Mouse (Mus musculus): ENCODE results near the gene Nat10.

The Nat10 gene

DNA sequence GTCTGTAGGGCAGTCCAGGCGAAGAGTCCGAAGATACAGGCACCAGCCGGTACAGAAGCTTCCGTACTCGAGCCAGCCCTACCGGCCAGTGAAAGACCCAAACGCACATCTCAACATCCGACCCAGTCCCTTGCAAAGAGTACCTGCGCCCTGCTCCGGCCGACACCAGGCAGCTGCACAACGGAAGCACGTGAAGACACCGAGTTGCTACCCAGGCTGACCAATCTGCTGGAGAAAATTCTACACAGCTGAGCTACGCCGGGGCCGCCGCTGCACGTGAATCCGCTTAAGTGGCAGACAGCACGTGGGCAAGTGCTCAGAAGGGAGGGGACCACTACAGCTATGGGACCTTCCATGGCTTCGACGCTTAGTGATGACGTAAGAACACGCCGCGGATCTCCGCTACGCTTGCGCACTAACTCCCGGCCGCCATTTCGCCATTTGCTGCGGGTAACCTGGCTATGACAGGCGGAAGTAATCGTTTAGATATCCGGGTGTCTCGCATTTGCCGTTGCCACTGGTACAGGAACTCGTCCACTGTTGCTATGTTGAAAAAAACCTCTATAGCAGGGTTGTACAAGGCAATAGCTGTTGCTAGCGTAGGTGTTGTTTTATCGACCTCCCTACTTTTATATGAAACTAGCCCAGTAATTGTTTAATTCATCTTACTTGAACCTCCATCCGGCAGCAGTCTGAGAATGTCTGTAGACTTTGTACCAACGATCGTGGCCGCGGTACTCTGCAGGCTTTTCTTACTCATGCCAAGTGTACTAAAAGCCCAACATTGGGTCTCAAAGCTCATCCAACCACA is at the start of gene Nat10:
Nat10 (minus strand) TSS at position 365 of the 811 bp plus-strand sequence.
- DNase-seq = peak; percentile 99

DNA sequence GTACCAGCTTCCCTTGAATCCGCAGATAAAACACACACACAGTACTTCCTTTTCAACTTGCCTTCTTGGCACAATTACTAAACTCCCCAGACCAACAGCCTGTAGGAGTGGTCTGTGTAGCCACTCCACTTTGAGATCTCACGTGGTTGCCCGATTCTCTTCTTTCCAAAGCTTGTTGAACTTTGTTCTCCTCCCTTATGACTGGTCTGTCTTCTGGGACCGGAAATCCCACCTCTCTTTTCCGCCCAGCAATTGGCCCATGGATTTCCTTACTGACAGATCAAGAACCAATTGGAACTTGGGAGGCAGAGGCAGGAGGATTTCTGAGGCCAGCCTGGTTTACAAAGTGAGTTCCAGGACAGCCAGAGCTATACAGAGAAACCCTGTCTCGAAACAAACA is 49.3 kb upstream of the Nat10 start:
- no peak for DNase-seq

DNA sequence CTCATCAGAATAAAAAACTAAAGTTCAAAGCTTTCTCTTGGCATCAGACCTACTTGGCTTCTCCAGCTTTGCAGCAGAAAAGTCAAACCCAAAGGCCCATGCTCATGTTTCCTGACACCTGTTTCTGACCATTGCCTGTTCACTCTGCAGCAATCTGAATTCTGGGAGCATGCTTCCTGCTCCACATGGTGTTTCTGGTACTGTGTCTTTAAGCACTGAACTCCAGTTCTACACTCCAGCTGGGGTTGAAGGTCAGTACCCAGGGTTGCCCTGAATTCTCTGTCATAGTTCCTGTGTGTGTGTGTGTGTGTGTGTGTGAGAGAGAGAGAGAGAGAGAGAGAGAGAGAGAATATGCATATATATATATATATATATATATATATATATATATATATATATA is 47.4 kb upstream of the Nat10 start:
- DNase-seq = no peak

- DNase-seq = no peak
These were observed 42.9 kb upstream of the Nat10 start for GRCm38 (mm10) chr2:103803770-103804530.

DNA sequence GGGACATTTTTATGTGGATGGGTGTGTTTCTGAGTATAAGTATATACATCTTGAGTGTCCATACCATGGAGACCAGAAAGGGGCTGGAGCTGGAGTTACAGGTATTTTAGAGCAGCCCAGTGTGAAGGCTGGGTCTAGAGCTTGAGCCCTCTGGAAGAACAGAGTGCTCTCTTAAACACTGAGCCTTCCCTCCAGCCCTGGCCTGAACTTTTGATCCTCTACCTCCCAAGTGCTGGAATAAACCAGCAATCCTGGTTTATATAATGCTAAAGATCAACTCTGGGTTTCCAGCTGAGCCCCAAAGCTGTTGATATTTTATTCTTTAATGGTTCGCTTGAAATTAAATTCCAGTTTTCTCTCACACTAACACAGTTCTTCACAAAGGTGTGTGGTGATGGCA is 41.4 kb upstream of the Nat10 start:
- no peak for DNase-seq

GRCm38 (mm10) chr2:103797491-103798009 is 36.5 kb upstream of the Nat10 start, which contains the start of gene Caprin1:
TSS of gene Caprin1 (minus strand) at chr2:103797649.
- peak; percentile 95 to 96 for DNase-seq

DNA sequence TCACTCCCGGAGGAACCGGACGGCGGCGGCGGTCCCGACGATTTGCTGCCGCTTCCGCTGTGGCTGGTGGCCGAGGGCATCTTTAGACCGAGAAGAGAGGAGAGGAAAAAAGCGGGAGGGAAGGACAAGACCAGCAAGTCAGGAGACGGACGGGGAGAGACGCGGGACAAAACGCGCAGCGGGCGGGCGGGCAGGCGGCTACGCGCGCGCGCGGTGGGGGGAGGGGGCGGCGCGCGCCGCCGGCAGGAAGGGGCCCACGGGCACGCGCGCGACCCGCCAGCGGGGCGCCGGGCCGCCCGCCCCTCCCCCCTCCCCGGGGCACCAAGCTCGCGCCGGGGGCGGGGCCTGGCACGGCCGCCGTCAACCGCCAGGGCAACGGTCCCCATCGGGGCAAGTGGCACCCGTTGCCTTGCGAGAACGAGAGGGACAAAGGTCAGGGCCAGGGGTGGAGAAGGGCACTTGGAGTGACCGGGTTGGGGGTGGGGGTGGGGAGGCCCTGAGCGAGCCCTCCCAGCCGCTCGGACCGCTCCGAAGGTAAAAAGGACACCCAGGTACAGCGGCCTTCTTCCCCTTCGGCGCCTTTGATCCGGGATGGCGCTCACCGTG is 35.9 kb upstream of the Nat10 start:
- DNase-seq = peak; percentile 87 to 91

- DNase-seq = peak; percentile 69 to 71
These were observed 35.3 kb upstream of the Nat10 start for GRCm38 (mm10) chr2:103796211-103796860.

- peak; percentile 64 to 69 for DNase-seq
These were observed 34.8 kb upstream of the Nat10 start for GRCm38 (mm10) chr2:103795843-103796210.

GRCm38 (mm10) chr2:103792009-103792408 is 30.9 kb upstream of the Nat10 start:
- DNase-seq = no peak

DNA sequence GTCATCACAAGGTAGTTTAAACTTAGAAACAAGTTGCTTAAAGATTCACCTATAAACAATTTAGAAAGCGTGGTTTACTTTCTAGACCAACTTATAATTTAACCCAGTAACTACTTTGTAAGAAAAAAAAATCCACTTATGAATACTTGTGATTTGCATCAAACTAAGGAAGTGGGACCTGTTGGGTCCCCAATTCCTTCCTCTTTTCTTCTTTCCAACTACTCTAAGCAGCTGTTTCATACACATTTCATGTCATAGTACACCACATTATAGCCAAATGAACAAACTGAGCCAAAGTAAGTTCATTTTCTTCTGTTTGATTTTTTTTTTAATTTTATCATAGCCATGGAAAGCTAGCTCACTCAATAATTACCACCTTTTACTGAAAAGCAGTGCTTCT is 24.7 kb upstream of the Nat10 start:
- no peak for DNase-seq

GRCm38 (mm10) chr2:103784621-103785020 is 23.6 kb upstream of the Nat10 start:
- DNase-seq = peak in 1 of 2 experiments; percentile 34

DNA sequence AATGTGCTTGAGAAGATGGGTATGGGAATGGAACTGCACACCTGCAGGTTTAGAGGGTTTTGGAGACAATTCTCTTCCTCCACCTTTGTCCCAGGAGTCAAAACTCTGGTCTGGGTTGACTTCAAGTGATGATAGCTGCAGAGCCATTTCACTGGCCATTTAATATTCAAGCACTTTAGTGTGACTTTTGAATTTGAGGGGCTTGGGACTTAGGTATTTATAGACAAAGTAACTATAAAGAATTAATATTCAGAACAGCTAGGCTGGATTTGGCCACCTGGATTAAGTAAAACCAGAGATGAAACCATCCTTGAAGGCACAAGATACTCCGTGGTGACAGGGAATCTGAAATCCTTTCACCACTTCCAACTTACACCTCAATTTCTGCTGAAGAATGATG is 1.4 kb upstream of the Nat10 start:
- no peak for DNase-seq

GRCm38 (mm10) chr2:103761993-103762392 is 923 bp upstream of the Nat10 start:
- no peak for DNase-seq

DNA sequence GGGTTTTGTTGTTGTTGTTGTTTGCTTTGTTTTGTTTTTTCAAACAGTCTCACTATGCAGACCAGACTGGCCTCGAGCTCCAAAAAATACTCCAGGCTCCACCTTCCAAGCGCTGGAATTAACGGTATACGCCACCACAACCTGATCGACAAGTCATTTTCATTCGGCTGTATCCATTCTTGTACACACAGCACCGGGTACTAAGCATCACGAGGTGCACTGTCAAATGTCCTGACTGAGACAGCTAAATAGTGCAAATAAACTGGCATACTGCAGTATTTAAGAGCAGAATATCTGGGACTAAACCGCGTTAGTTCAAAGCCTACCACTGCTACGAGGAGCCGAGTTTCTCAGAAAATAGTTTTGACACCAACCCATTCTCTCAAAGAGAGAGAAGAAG is 649 bp downstream of the Nat10 start:
- no peak for DNase-seq

DNA sequence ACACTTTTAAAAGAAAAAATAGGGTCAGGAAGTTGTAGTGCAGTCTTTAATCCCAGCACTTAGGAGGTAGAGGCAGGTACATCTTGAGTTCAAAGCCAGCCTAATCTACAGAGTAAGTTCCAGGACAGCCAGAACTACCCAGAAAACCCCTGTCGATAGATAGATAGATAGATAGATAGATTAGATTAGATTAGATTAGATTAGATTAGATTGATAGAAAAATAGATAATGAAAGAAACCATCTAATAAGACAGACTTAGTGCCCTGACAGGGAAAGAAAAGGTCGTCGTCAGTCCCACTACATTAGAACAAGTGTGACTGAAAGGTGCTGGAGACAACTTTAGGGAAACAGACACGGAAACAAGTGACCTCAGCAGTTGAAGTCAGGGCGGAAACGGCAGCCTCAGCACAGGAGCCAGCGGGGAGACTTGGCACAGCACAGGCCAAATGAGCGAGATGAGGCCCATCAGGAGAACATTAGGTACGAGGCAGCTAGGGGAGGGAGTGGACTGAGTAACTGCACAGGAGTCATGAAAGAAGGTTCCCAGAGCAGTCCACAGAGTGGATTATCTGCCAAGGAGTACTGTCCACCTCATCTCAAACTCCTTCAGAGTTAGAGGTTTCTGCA is 5.5 kb downstream of the Nat10 start:
- no peak for DNase-seq

- DNase-seq = no peak
These were observed 6.5 kb downstream of the Nat10 start for GRCm38 (mm10) chr2:103754614-103755013.

GRCm38 (mm10) chr2:103751771-103752170 is 9.3 kb downstream of the Nat10 start:
- no peak for DNase-seq

- DNase-seq = no peak
These were observed 12.0 kb downstream of the Nat10 start for GRCm38 (mm10) chr2:103749091-103749490.

- DNase-seq = no peak
These were observed 13.2 kb downstream of the Nat10 start for GRCm38 (mm10) chr2:103747891-103748290.

DNA sequence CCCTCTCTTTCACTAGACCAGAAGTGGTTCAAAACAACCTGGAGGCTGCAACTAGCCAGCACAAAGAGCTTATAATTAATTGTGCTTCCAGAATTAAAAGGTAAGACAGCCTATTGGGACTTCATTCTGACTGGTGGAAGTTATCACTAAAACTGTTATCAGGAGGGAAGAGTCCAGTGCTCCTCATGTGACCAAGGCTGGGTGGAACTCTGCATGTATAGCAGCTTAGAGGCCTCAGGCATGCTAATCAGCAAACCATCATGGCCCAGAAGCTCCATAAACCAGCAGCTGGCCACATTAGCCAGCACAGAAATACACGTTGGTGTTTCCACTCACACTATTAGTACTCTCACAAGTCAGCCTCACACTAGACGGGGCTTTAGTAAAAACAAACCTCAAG is 14.3 kb downstream of the Nat10 start:
- DNase-seq = no peak

GRCm38 (mm10) chr2:103746096-103746495 is 15.0 kb downstream of the Nat10 start:
- no peak for DNase-seq

All from cerebellum, postnatal 14 days (tissue).